Mouse (Mus musculus) MEL (cell line): ENCODE data around the gene Mtfp1. TPM values are rescaled to one million over a fixed set of nuclear protein-coding genes. Genes with fewer than 3 reads are reported as not detected.

Source experiments
- DNase-seq: peaks from one replicate; pipeline ENCODE4 v3.0.0; 2011; ENCODE audit warnings: low read depth, low spot score
- H3K27ac ChIP-seq: 2 replicates; pipeline ENCODE4 v1.5.1; 2012; ENCODE audit warnings: low read depth, mild to moderate bottlenecking, control low read depth, low read length, moderate library complexity; ENCODE audit not compliant: control insufficient read depth
- H3K27me3 ChIP-seq, 2 experiments: fragments of 150-350 bp in 1 of 2; sonication (generic) in 1 of 2; 2 replicates each; pipeline ENCODE4 v1.6.1; 2012; ENCODE audit warnings: low read length in 2 of 2, mild to moderate bottlenecking in 2 of 2, improper control_type of control experiment in 1 of 2, moderate library complexity in 1 of 2; ENCODE audit not compliant: insufficient read depth in 2 of 2, control insufficient read depth in 1 of 2
- H3K36me3 ChIP-seq, 2 experiments: 2 replicates each; pipeline ENCODE4 v1.6.1; 2012 to 2014; ENCODE audit warnings: low read length in 2 of 2, improper control_type of control experiment in 1 of 2, inconsistent platforms in 1 of 2, mild to moderate bottlenecking in 1 of 2; ENCODE audit not compliant: insufficient read depth in 2 of 2, control insufficient read depth in 1 of 2
- H3K4me1 ChIP-seq, 2 experiments: fragments of 150-350 bp in 1 of 2; sonication (generic) in 1 of 2; 2 replicates each; pipeline ENCODE4 v1.6.1; 2012; ENCODE audit warnings: low read length in 2 of 2, improper control_type of control experiment in 1 of 2, mild to moderate bottlenecking in 1 of 2; ENCODE audit not compliant: insufficient read depth in 2 of 2, control insufficient read depth in 1 of 2
- H3K4me3 ChIP-seq, 2 experiments: fragments of 150-350 bp in 1 of 2; sonication (generic) in 1 of 2; 2 replicates each; pipeline ENCODE4 v1.5.1; 2012; ENCODE audit warnings: low read depth in 2 of 2, low read length in 2 of 2, mild to moderate bottlenecking in 2 of 2, moderate library complexity in 2 of 2, control low read depth in 1 of 2, improper control_type of control experiment in 1 of 2; ENCODE audit not compliant: control insufficient read depth in 1 of 2, insufficient read depth in 1 of 2
- H3K79me2 ChIP-seq: 2 replicates; pipeline ENCODE4 v1.6.1; 2012; ENCODE audit warnings: mild to moderate bottlenecking, low read length, moderate library complexity; ENCODE audit not compliant: control insufficient read depth, poor library complexity, insufficient read depth
- H3K9ac ChIP-seq: 2 replicates; pipeline ENCODE4 v1.6.1; 2012; ENCODE audit warnings: low read depth, mild to moderate bottlenecking, control low read depth, low read length, moderate library complexity; ENCODE audit not compliant: control insufficient read depth, poor library complexity, severe bottlenecking
- H3K9me3 ChIP-seq: fragments of 150-350 bp; sonication (generic); replicated peaks from 2 replicates; pipeline ENCODE4 v1.6.1; 2012; ENCODE audit warnings: mild to moderate bottlenecking, low read length, improper control_type of control experiment, moderate library complexity; ENCODE audit not compliant: insufficient read depth
- ELF1 ChIP-seq: IDR thresholded peaks from 2 replicates; pipeline ENCODE4 v1.6.1; 2014; ENCODE audit warnings: low read depth, mild to moderate bottlenecking, inconsistent platforms, low read length, improper control_type of control experiment, moderate library complexity
- EP300 ChIP-seq, 2 experiments: IDR thresholded peaks; 2 replicates each; pipeline ENCODE4 v1.6.1; 2011; ENCODE audit warnings: improper control_type of control experiment in 2 of 2, low read length in 2 of 2, low read depth in 1 of 2, mild to moderate bottlenecking in 1 of 2
- GABPA ChIP-seq: IDR thresholded peaks from 2 replicates; pipeline ENCODE4 v1.6.1; 2012; ENCODE audit warnings: low read depth, mild to moderate bottlenecking, inconsistent platforms, low read length, improper control_type of control experiment, moderate library complexity
- MAZ ChIP-seq: IDR thresholded peaks from 2 replicates; pipeline ENCODE4 v1.6.1; 2012; ENCODE audit warnings: low read depth, mild to moderate bottlenecking, inconsistent platforms, low read length, improper control_type of control experiment
- MXI1 ChIP-seq: IDR thresholded peaks from 2 replicates; pipeline ENCODE4 v1.6.1; 2011; ENCODE audit warnings: mild to moderate bottlenecking, low read depth, low read length, improper control_type of control experiment
- MYC ChIP-seq: IDR thresholded peaks from 2 replicates; pipeline ENCODE4 v1.6.1; 2011; ENCODE audit warnings: low read depth, mild to moderate bottlenecking, low read length, improper control_type of control experiment, moderate library complexity
- NELFE ChIP-seq: IDR thresholded peaks from 2 replicates; pipeline ENCODE4 v1.6.1; 2011; ENCODE audit warnings: low read depth, low read length, improper control_type of control experiment
- NRF1 ChIP-seq: IDR thresholded peaks from 2 replicates; pipeline ENCODE4 v1.6.1; 2014; ENCODE audit warnings: low read depth, mild to moderate bottlenecking, inconsistent platforms, low read length, improper control_type of control experiment, moderate library complexity; ENCODE audit not compliant: poor library complexity, insufficient read depth, severe bottlenecking
- POLR2A ChIP-seq, 2 experiments: IDR thresholded peaks; 2 replicates each; pipeline ENCODE4 v1.6.1; 2011 to 2012; ENCODE audit warnings: low read length in 2 of 2, mild to moderate bottlenecking in 2 of 2, control low read depth in 1 of 2, improper control_type of control experiment in 1 of 2, low read depth in 1 of 2, moderate library complexity in 1 of 2; ENCODE audit not compliant: control insufficient read depth in 1 of 2, insufficient read depth in 1 of 2, poor library complexity in 1 of 2
- POLR2AphosphoS2 ChIP-seq: IDR thresholded peaks from 2 replicates; pipeline ENCODE4 v1.6.1; 2011; ENCODE audit warnings: low read length, improper control_type of control experiment
- POLR2AphosphoS5 ChIP-seq: IDR thresholded peaks from 2 replicates; pipeline ENCODE4 v1.6.1; 2012; ENCODE audit warnings: low read depth, borderline replicate concordance, mild to moderate bottlenecking, inconsistent platforms, low read length, moderate library complexity, mixed read lengths
- SIN3A ChIP-seq: IDR thresholded peaks from 2 replicates; pipeline ENCODE4 v1.6.1; 2012; ENCODE audit warnings: low read length, improper control_type of control experiment, inconsistent platforms
- TAL1 ChIP-seq: IDR thresholded peaks from 2 replicates; pipeline ENCODE4 v1.6.1; 2012; ENCODE audit warnings: mild to moderate bottlenecking, inconsistent platforms, low read length, moderate library complexity, mixed read lengths
- UBTF ChIP-seq: IDR thresholded peaks from 2 replicates; pipeline ENCODE4 v1.6.1; 2012; ENCODE audit warnings: low read depth, mild to moderate bottlenecking, inconsistent platforms, low read length, improper control_type of control experiment, moderate library complexity, borderline replicate concordance; ENCODE audit not compliant: insufficient read depth
- USF1 ChIP-seq: IDR thresholded peaks from 2 replicates; pipeline ENCODE4 v1.6.1; 2014; ENCODE audit warnings: low read depth, mild to moderate bottlenecking, inconsistent platforms, low read length, improper control_type of control experiment, moderate library complexity
- USF2 ChIP-seq, 2 experiments: IDR thresholded peaks; 2 replicates each; pipeline ENCODE4 v1.6.1; 2011 to 2012; ENCODE audit warnings: improper control_type of control experiment in 2 of 2, low read length in 2 of 2, borderline replicate concordance in 1 of 2, inconsistent platforms in 1 of 2, low read depth in 1 of 2, mild to moderate bottlenecking in 1 of 2; ENCODE audit not compliant: insufficient read depth in 1 of 2
- ZMIZ1 ChIP-seq: IDR thresholded peaks from 2 replicates; pipeline ENCODE4 v1.6.1; 2012; ENCODE audit warnings: low read depth, mild to moderate bottlenecking, inconsistent platforms, low read length, improper control_type of control experiment, moderate library complexity
- ZNF384 ChIP-seq: IDR thresholded peaks from 2 replicates; pipeline ENCODE4 v1.6.1; 2012; ENCODE audit warnings: low read depth, mild to moderate bottlenecking, inconsistent platforms, low read length, improper control_type of control experiment
- polyA plus RNA-seq, 2 experiments: library from polyadenylated mRNA; stranded (reverse) in 1 of 2; unstranded in 1 of 2; fragments of >175 nt in 1 of 2; fragments of >200 nt in 1 of 2; gene quantifications; 2 replicates each; pipeline versions ENCODE4 v1.2.1 to v1.2.4; 2012; ENCODE audit warnings: low replicate concordance in 2 of 2, low read depth in 1 of 2; ENCODE audit not compliant: insufficient read length in 2 of 2, insufficient read depth in 1 of 2, missing spikeins in 1 of 2
- total RNA-seq: library from RNA; depleted of rRNA; stranded (reverse); fragments of 300-350 nt; gene quantifications from 2 replicates; pipeline ENCODE4 v1.2.3, GENCODE M21; 2012; rRNA removed

The Mtfp1 gene
- total and polyA plus RNA-seq, 3 experiments: 70.5 to 84.8 TPM; not detected in 1

GRCm38 (mm10) chr11:4046526-4046925 lies 48.7 kb downstream of the Mtfp1 start:
- H3K4me3 ChIP-seq: no peak overlapping the region
- no peaks in the 10 kb centered on the region; a peak in 2 of 4 replicates for H3K27me3 ChIP-seq
- H3K9ac ChIP-seq: no peak overlapping the region
- H3K4me1 ChIP-seq: no peaks in the 10 kb centered on the region
- H3K9me3 ChIP-seq: no peaks in the 10 kb centered on the region
- H3K36me3 ChIP-seq: no peaks in the 10 kb centered on the region
- DNase-seq: no peak
- H3K27ac ChIP-seq: no peak overlapping the region
- TF ChIP-seq NRF1 (no peak), POLR2AphosphoS5 (no peak), TAL1 (no peak), MYC (no peak)
- no peaks in the 10 kb centered on the region for H3K79me2 ChIP-seq

- Histone ChIP-seq H3K36me3 (no peaks in the 10 kb centered on the region), H3K9me3 (no peaks in the 10 kb centered on the region), H3K4me1 (no peaks in the 10 kb centered on the region), H3K27ac (no peak overlapping the region)
- no peak for DNase-seq
- TF ChIP-seq ELF1 (no peak), GABPA (no peak), UBTF (no peak), USF1 (no peak), POLR2AphosphoS2 (no peak), NELFE (no peak), EP300 (IDR thresholded peaks at IDR 0.05; ENCODE audit: low read depth in 1 of 2, low read length in 2 of 2) (no peak), MAZ (no peak), TAL1 (no peak), ZMIZ1 (no peak), POLR2A (IDR thresholded peaks at IDR 0.05; ENCODE audit: control insufficient read depth in 1 of 2, insufficient read depth in 1 of 2, low read depth in 1 of 2, low read length in 2 of 2, poor library complexity in 1 of 2) (no peak), SIN3A (no peak), NRF1 (no peak), MXI1 (no peak), USF2 (IDR thresholded peaks at IDR 0.05; ENCODE audit: borderline replicate concordance in 1 of 2, insufficient read depth in 1 of 2, low read depth in 1 of 2, low read length in 2 of 2) (no peak), ZNF384 (no peak)
- TF ChIP-seq, all 39 proteins: peak for 0
- Histone ChIP-seq H3K4me3 (no peak overlapping the region), H3K79me2 (no peaks in the 10 kb centered on the region), H3K27me3 (no peaks in the 10 kb centered on the region; a peak in 2 of 4 replicates), H3K9ac (no peak overlapping the region)
These were observed 52.2 kb downstream of the Mtfp1 start for GRCm38 (mm10) chr11:4043081-4043480.

Other genes with a start within 250 kb of the Mtfp1 start
- not detected in 2 replicates for gene Osbp2, start 231.5 kb downstream of the Mtfp1 start, total RNA-seq
- under 1 TPM in 1 of 2 experiments, not detected in 1; 0.04 TPM for gene Osbp2, start 231.5 kb downstream of the Mtfp1 start, polyA plus RNA-seq
- gene 4921536K21Rik, start 200.3 kb downstream of the Mtfp1 start, total RNA-seq: 0.08 and 0.10 TPM in 2 replicates
- under 1 TPM in 1 of 2 experiments, not detected in 1; 0.40 TPM for gene 4921536K21Rik, start 200.3 kb downstream of the Mtfp1 start, polyA plus RNA-seq
- gene Dusp18, start 200.2 kb downstream of the Mtfp1 start, total RNA-seq: 0.81 and 0.92 TPM in 2 replicates
- 1 to 10 TPM in 1 of 2 experiments, not detected in 1; 2.2 TPM for gene Dusp18, start 200.2 kb downstream of the Mtfp1 start, polyA plus RNA-seq
- 12.1 and 13.4 TPM in 2 replicates for gene Slc35e4, start 180.8 kb downstream of the Mtfp1 start, total RNA-seq
- 10 to 100 TPM in 1 of 2 experiments, not detected in 1; 14.0 TPM for gene Slc35e4, start 180.8 kb downstream of the Mtfp1 start, polyA plus RNA-seq
- gene Tcn2, start 163.3 kb downstream of the Mtfp1 start, total RNA-seq: 11.4 and 14.1 TPM in 2 replicates
- 10 to 100 TPM in 1 of 2 experiments, not detected in 1; 16.0 TPM for gene Tcn2, start 163.3 kb downstream of the Mtfp1 start, polyA plus RNA-seq
- 224 and 240 TPM in 2 replicates for gene Pes1, start 131.5 kb downstream of the Mtfp1 start, total RNA-seq
- 100 to 1,000 TPM; 301 to 498 TPM for gene Pes1, start 131.5 kb downstream of the Mtfp1 start, polyA plus RNA-seq
- 0.31 and 0.39 TPM in 2 replicates for gene 4930556J24Rik, start 118.7 kb downstream of the Mtfp1 start, total RNA-seq
- gene 4930556J24Rik, start 118.7 kb downstream of the Mtfp1 start, polyA plus RNA-seq: under 1 TPM in 1 of 2 experiments, not detected in 1; 0.47 TPM
- 0.12 and 0.20 TPM in 2 replicates for gene Gal3st1, start 111.8 kb downstream of the Mtfp1 start, total RNA-seq
- gene Gal3st1, start 111.8 kb downstream of the Mtfp1 start, polyA plus RNA-seq: under 1 TPM in 1 of 2 experiments, not detected in 1; 0.07 TPM
- gene Sec14l4, start 64.0 kb downstream of the Mtfp1 start, total RNA-seq: not detected in 2 replicates
- not detected for gene Sec14l4, start 64.0 kb downstream of the Mtfp1 start, polyA plus RNA-seq
- gene Sec14l3, start 30.6 kb downstream of the Mtfp1 start, total RNA-seq: not detected in 2 replicates
- gene Sec14l3, start 30.6 kb downstream of the Mtfp1 start, polyA plus RNA-seq: not detected
- gene Sec14l2, start 28.0 kb upstream of the Mtfp1 start, total RNA-seq: 22.6 and 40.1 TPM in 2 replicates
- 10 to 100 TPM in 1 of 2 experiments, not detected in 1; 15.5 TPM for gene Sec14l2, start 28.0 kb upstream of the Mtfp1 start, polyA plus RNA-seq
- gene Rnf215, start 39.8 kb upstream of the Mtfp1 start, total RNA-seq: 10.1 and 11.3 TPM in 2 replicates
- 10 to 100 TPM in 1 of 2 experiments, not detected in 1; 13.2 TPM for gene Rnf215, start 39.8 kb upstream of the Mtfp1 start, polyA plus RNA-seq
- 1.8 and 2.0 TPM in 2 replicates for gene Ccdc157, start 64.8 kb upstream of the Mtfp1 start, total RNA-seq
- 1 to 10 TPM in 1 of 2 experiments, not detected in 1; 2.9 TPM for gene Ccdc157, start 64.8 kb upstream of the Mtfp1 start, polyA plus RNA-seq
- 64.9 and 77.0 TPM in 2 replicates for gene Sf3a1, start 64.9 kb upstream of the Mtfp1 start, total RNA-seq
- gene Sf3a1, start 64.9 kb upstream of the Mtfp1 start, polyA plus RNA-seq: 100 to 1,000 TPM in 1 of 2 experiments, 10 to 100 TPM in 1; 32.1 to 101 TPM
- gene Tbc1d10a, start 91.3 kb upstream of the Mtfp1 start, total RNA-seq: 26.3 and 27.4 TPM in 2 replicates
- 10 to 100 TPM in 1 of 2 experiments, not detected in 1; 23.0 TPM for gene Tbc1d10a, start 91.3 kb upstream of the Mtfp1 start, polyA plus RNA-seq
- gene Castor1, start 122.8 kb upstream of the Mtfp1 start, total RNA-seq: 6.6 and 7.1 TPM in 2 replicates
- gene Castor1, start 122.8 kb upstream of the Mtfp1 start, polyA plus RNA-seq: 10 to 100 TPM in 1 of 2 experiments, not detected in 1; 11.8 TPM
- gene Osm, start 141.0 kb upstream of the Mtfp1 start, total RNA-seq: 11.2 and 15.4 TPM in 2 replicates
- gene Osm, start 141.0 kb upstream of the Mtfp1 start, polyA plus RNA-seq: 10 to 100 TPM in 1 of 2 experiments, not detected in 1; 10.6 TPM
- 0.10 and 0.27 TPM in 2 replicates for gene Lif, start 162.1 kb upstream of the Mtfp1 start, total RNA-seq
- under 1 TPM in 1 of 2 experiments, not detected in 1; 0.31 TPM for gene Lif, start 162.1 kb upstream of the Mtfp1 start, polyA plus RNA-seq